Mouse (Mus musculus) embryonic facial prominence, embryonic 10.5 days (tissue): ENCODE measurements around the gene Zfp605. TPM values are rescaled to one million over a fixed set of nuclear protein-coding genes. Genes with fewer than 3 reads are reported as not detected.
"Not testable (repeated sequence)": the region's sequence is repeated elsewhere in the genome, so short reads cannot be mapped to it uniquely, and the experiment has no call there.

Source experiments
- DNase-seq: peaks from one replicate; pipeline ENCODE4 v3.0.0-alpha.2; 2017; ENCODE audit warnings: low spot score
- H3K27ac ChIP-seq: fragments of 300-500 bp; sonication (generic); replicated peaks from 2 replicates; pipeline ENCODE4 v1.5.1; 2016; ENCODE audit warnings: mild to moderate bottlenecking
- H3K27me3 ChIP-seq: fragments of 300-500 bp; sonication (generic); replicated peaks from 2 replicates; pipeline ENCODE4 v1.6.1; 2016; ENCODE audit warnings: low read depth, mild to moderate bottlenecking; ENCODE audit not compliant: poor library complexity, severe bottlenecking
- H3K36me3 ChIP-seq: fragments of 300-500 bp; sonication (generic); replicated peaks from 2 replicates; pipeline ENCODE4 v1.6.1; 2016; ENCODE audit warnings: mild to moderate bottlenecking, moderate library complexity
- H3K4me1 ChIP-seq: fragments of 300-500 bp; sonication (generic); 2 replicates; pipeline ENCODE4 v1.6.1; 2016
- H3K4me3 ChIP-seq: fragments of 300-500 bp; sonication (generic); 2 replicates; pipeline ENCODE4 v1.5.1; 2016; ENCODE audit warnings: mild to moderate bottlenecking, moderate library complexity
- H3K9me3 ChIP-seq: fragments of 300-500 bp; sonication (generic); 2 replicates; pipeline ENCODE4 v1.6.1; 2016; ENCODE audit warnings: mild to moderate bottlenecking
- WGBS: fragments of 180-500 bp; shearing (Covaris S2); methylation state at CpG from one replicate; pipeline ENCODE4 v1.1.7; 2016; 5-methylcytosine and 5-hydroxymethylcytosine counted together
- polyA plus RNA-seq: library from polyadenylated mRNA; unstranded; fragments of >200 nt; fragmentation: Nextera tagmentation; extraction: Ambion mirVana; gene quantifications from 2 replicates; pipeline ENCODE4 v1.2.1, GENCODE M21; 2016

Zfp605 gene
- polyA plus RNA-seq, 1 experiment from 2014 or later: 5.5 TPM

GRCm38 (mm10) chr5:110101716-110102347 is 8.1 kb upstream of the Zfp605 start:
- H3K36me3 ChIP-seq: peaks cover 48% of the 10 kb centered on the region
- H3K27me3 ChIP-seq: peaks cover 26% of the 10 kb centered on the region; the same call in 1 of the 2 replicates
- H3K4me3 ChIP-seq: peak overlapping the region; percentile 55
- 19% methylated on average over 34 of the region's 34 CpGs for WGBS
- peak; percentile 62 for DNase-seq
- no peak overlapping the region for H3K27ac ChIP-seq
- H3K9me3 ChIP-seq: no peaks in the 10 kb centered on the region; the same call in 1 of the 2 replicates
- peaks cover 45% of the 10 kb centered on the region for H3K4me1 ChIP-seq

DNA sequence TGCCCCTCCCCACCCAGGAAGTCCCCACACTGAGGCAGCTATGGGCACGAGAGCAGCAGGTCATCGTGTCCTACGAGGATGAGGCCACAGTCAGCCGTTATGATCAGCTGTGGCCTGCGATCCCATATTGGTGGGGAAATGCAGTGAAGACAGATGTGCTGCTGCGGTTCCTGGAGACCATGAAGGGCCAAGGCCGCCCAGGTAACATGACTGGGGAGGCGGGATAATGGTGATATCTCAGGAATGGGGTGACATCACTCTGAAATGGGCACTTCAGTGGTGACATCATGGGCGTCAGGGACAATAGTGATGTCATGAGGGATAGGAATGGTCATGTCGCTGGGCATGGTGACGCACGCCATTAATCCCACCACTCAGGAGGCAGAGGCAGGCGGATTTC is 7.5 kb upstream of the Zfp605 start:
- no peak for DNase-seq
- H3K9me3 ChIP-seq: no peaks in the 10 kb centered on the region; the same call in 1 of the 2 replicates
- H3K4me1 ChIP-seq: peaks cover 49% of the 10 kb centered on the region
- H3K27ac ChIP-seq: no peak overlapping the region
- H3K36me3 ChIP-seq: peaks cover 48% of the 10 kb centered on the region
- peak overlapping the region; percentile 55 for H3K4me3 ChIP-seq
- peaks cover 26% of the 10 kb centered on the region; the same call in 1 of the 2 replicates for H3K27me3 ChIP-seq
- WGBS: 91% methylated on average over 13 of the region's 13 CpGs

DNA sequence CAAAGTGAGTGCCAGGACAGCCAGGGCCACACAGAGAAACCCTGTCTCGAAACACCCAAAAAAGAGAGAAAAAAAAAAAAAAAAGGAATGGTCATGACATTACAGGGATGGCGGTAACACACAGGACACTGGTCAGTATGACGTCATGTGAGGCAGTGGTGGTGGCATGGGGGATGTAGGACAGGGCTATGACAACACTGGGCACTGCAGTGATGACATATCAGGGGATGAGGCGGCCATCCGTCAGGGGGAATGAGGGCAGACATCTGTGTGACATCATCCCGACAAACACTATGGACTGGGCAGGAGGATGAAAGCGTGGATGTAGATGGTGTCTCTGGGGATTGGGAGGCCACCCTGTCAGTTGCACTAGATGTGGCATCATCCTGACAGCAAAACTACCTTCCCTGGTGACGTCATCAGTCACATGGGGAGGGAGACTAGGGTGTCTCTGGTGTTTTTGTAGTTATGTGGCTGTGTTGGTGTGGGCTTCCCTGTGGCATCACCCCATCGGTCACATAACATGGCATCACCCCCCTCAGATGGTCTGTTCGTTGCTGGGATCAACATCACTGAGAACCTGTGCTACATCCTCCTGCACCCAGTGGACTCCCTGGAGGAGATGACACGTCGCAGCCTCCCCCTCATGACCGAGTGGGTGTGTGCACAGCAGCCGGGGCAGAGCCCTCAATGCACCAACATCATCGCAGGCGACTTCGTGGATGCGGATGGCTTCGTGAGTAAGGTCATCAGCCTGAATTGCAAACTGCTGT is 6.9 kb upstream of the Zfp605 start:
- Histone ChIP-seq H3K4me3 (no peak overlapping the region), H3K9me3 (no peaks in the 10 kb centered on the region; the same call in 1 of the 2 replicates), H3K27me3 (peaks cover 26% of the 10 kb centered on the region; the same call in 1 of the 2 replicates), H3K27ac (no peak overlapping the region), H3K4me1 (peaks cover 49% of the 10 kb centered on the region), H3K36me3 (peaks cover 48% of the 10 kb centered on the region)
- WGBS: 95% methylated on average over 19 of the region's 19 CpGs
- no peak for DNase-seq

GRCm38 (mm10) chr5:110103901-110104615 is 5.8 kb upstream of the Zfp605 start:
- H3K27me3 ChIP-seq: peaks cover 23% of the 10 kb centered on the region; the same call in 1 of the 2 replicates
- H3K36me3 ChIP-seq: peaks cover 48% of the 10 kb centered on the region
- no peak overlapping the region for H3K27ac ChIP-seq
- WGBS: 94% methylated on average over 27 of the region's 27 CpGs
- H3K4me1 ChIP-seq: peaks cover 47% of the 10 kb centered on the region
- DNase-seq: no peak
- H3K9me3 ChIP-seq: no peaks in the 10 kb centered on the region; the same call in 1 of the 2 replicates
- H3K4me3 ChIP-seq: no peak overlapping the region

GRCm38 (mm10) chr5:110104616-110105380 is 5.1 kb upstream of the Zfp605 start:
- Histone ChIP-seq H3K4me1 (peaks cover 40% of the 10 kb centered on the region), H3K9me3 (no peaks in the 10 kb centered on the region; the same call in 1 of the 2 replicates), H3K36me3 (peaks cover 48% of the 10 kb centered on the region), H3K4me3 (no peak overlapping the region), H3K27me3 (peaks cover 20% of the 10 kb centered on the region; the same call in 1 of the 2 replicates), H3K27ac (no peak overlapping the region)
- WGBS: 95% methylated on average over 36 of the region's 36 CpGs
- no peak for DNase-seq

DNA sequence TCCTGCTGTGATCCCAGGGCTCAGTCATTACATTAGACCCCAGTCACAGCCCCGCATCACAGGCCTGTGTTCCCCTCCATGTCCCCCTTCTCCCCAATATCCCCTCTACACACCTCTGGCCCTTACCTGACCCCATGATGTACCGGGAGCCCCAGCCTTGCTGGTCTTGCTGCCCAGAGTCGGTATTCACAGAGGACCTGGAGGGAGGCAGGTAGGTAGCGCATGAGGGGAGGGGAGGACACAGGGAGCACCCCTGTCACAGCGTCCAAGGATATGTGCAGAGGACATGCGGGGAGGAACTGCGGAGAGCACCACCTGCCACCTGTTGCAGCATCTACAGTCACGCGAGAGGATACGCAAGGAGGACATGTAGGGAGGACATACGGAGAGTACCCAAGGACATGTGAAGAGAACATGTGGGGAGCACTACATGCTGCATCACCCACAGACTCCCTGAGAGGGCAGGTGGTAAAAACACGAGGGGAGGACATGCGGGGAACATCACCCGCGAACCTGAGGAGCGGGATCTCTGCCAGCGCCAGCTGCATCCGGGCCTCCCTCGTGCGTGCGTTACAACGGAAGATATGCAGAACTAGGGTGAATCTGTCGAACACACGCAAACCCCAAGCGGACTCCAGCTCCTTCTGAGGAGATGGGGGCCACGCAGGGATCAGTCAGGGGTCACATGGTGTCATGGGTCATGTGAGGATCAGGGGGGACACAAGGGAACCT is 3.6 kb upstream of the Zfp605 start:
- H3K36me3 ChIP-seq: peaks cover 48% of the 10 kb centered on the region
- H3K27me3 ChIP-seq: peaks cover 6% of the 10 kb centered on the region; the same call in 1 of the 2 replicates
- no peak for DNase-seq
- no peaks in the 10 kb centered on the region; the same call in 1 of the 2 replicates for H3K9me3 ChIP-seq
- peak overlapping the region; percentile 86 for H3K4me3 ChIP-seq
- WGBS: 93% methylated on average over 26 of the region's 26 CpGs
- peaks cover 35% of the 10 kb centered on the region for H3K4me1 ChIP-seq
- H3K27ac ChIP-seq: peak overlapping the region; percentile 97; the same call in 1 of the 2 replicates

DNA sequence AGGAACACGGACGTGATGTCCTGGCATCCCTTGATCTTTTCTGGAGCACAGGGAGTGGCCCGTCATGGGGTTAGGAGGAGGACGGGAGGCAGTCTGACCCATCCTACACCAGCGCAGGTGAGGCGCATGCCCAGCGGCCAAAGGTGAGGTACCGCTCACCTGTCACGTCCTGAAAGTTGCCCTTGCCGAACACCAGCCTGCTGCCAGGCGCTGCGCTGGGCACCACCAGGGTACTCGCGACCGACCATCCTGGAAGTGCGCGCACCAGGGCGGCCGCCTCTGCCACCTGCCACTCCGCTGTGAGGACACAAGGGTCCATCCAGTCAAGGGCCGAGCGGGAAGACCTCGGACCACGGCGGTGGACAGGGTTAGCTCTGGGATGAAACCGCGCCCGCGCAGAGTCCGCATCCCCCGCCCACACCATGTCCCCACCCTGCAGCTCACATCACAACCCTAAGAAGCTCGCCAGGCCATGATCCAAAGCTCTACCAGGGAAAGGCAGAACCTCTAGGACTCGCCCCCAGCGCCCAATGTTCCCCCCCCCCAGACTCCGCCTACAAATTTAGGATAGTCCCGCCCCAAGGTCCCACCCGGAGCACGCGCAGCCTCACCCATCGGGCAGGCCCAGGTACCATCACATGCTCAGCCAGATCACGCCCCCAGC is 2.9 kb upstream of the Zfp605 start:
- WGBS: 14% methylated on average over 41 of the region's 41 CpGs
- no peaks in the 10 kb centered on the region for H3K27me3 ChIP-seq
- H3K4me3 ChIP-seq: peak overlapping the region; percentile 86
- DNase-seq: no peak
- no peaks in the 10 kb centered on the region; the same call in 1 of the 2 replicates for H3K9me3 ChIP-seq
- H3K4me1 ChIP-seq: peaks cover 28% of the 10 kb centered on the region
- peaks cover 54% of the 10 kb centered on the region for H3K36me3 ChIP-seq
- peak overlapping the region; percentile 97 for H3K27ac ChIP-seq

GRCm38 (mm10) chr5:110107581-110108304 is 2.1 kb upstream of the Zfp605 start, which contains the start of gene Gtpbp6:
Gene Gtpbp6, minus strand, starts transcription at chr5:110108197.
- Histone ChIP-seq H3K4me1 (peaks cover 24% of the 10 kb centered on the region), H3K27ac (peak within 1 kb of the TSS; percentile 97), H3K4me3 (peak within 1 kb of the TSS; percentile 86), H3K36me3 (peaks cover 54% of the 10 kb centered on the region), H3K9me3 (no peaks in the 10 kb centered on the region; the same call in 1 of the 2 replicates), H3K27me3 (no peaks in the 10 kb centered on the region)
- DNase-seq: peak; percentile 97
- under 1% methylated on average over 71 of the region's 71 CpGs for WGBS

GRCm38 (mm10) chr5:110108305-110108628 is 1.6 kb upstream of the Zfp605 start:
- whole genome bisulfite sequencing: under 1% methylated on average over 7 of the region's 7 CpGs
- peak overlapping the region; percentile 97 for H3K27ac ChIP-seq
- peak overlapping the region; percentile 86 for H3K4me3 ChIP-seq
- H3K27me3 ChIP-seq: no peaks in the 10 kb centered on the region
- no peaks in the 10 kb centered on the region; the same call in 1 of the 2 replicates for H3K9me3 ChIP-seq
- H3K4me1 ChIP-seq: peaks cover 24% of the 10 kb centered on the region
- peaks cover 54% of the 10 kb centered on the region for H3K36me3 ChIP-seq
- no peak for DNase-seq

GRCm38 (mm10) chr5:110122380-110122779 is 12.5 kb downstream of the Zfp605 start:
- not testable (repeated sequence) for DNase-seq, H3K27ac ChIP-seq, H3K9me3 ChIP-seq, H3K4me3 ChIP-seq, H3K27me3 ChIP-seq, H3K4me1 ChIP-seq
- 88% methylated on average over 3 of the region's 3 CpGs for WGBS
- H3K36me3 ChIP-seq: peaks cover 79% of the 10 kb centered on the region
